Mouse (Mus musculus) layer of hippocampus, adult 9-11 months (tissue): Measurements from ENCODE around the gene Gm10642.

Experiments used
- DNase-seq: peaks from one replicate; pipeline ENCODE4 v3.0.0; 2022

The Gm10642 gene

GRCm38 (mm10) chr9:70673656-70674055 is 17.6 kb downstream of the Gm10642 start:
- DNase-seq = no peak

GRCm38 (mm10) chr9:70675117-70675516 is 19.1 kb downstream of the Gm10642 start:
- no peak for DNase-seq

GRCm38 (mm10) chr9:70675961-70676360 is 19.9 kb downstream of the Gm10642 start:
- DNase-seq = no peak

- peak; percentile 99 for DNase-seq
Observed at GRCm38 (mm10) chr9:70678682-70679131, 22.7 kb downstream of the Gm10642 start, which contains the start of gene Adam10. TSS of gene Adam10 (plus strand) at chr9:70678997.

- peak; percentile 24 for DNase-seq
Observed at GRCm38 (mm10) chr9:70679132-70680091, 23.4 kb downstream of the Gm10642 start.

- DNase-seq = no peak
Observed at GRCm38 (mm10) chr9:70682202-70682601, 26.2 kb downstream of the Gm10642 start.

- DNase-seq = no peak
Observed at GRCm38 (mm10) chr9:70688301-70688968, 32.4 kb downstream of the Gm10642 start.

GRCm38 (mm10) chr9:70689926-70690325 is 33.9 kb downstream of the Gm10642 start:
- DNase-seq = no peak

GRCm38 (mm10) chr9:70690579-70690978 is 34.5 kb downstream of the Gm10642 start:
- no peak for DNase-seq

GRCm38 (mm10) chr9:70691772-70692693 is 36.0 kb downstream of the Gm10642 start:
- DNase-seq = no peak

- no peak for DNase-seq
Observed at GRCm38 (mm10) chr9:70695723-70696122, 39.7 kb downstream of the Gm10642 start.

GRCm38 (mm10) chr9:70698090-70698489 is 42.0 kb downstream of the Gm10642 start:
- no peak for DNase-seq

GRCm38 (mm10) chr9:70703597-70704203 is 47.6 kb downstream of the Gm10642 start:
- DNase-seq = no peak

- no peak for DNase-seq
Observed at GRCm38 (mm10) chr9:70706444-70706843, 50.4 kb downstream of the Gm10642 start.
